Mouse (Mus musculus) liver, adult 2 months (tissue): ENCODE results near the gene Fars2. TPM values are rescaled to one million over a fixed set of nuclear protein-coding genes. Genes with fewer than 3 reads are reported as not detected.
"Not testable (repeated sequence)": the region's sequence is repeated elsewhere in the genome, so short reads cannot be mapped to it uniquely, and the experiment has no call there.

Experiments
- DNase-seq: peaks from one replicate; pipeline ENCODE4 v3.0.0-alpha.2; 2011; ENCODE audit warnings: low read depth, low spot score; ENCODE audit errors: extremely low read depth
- H3K27ac ChIP-seq: fragments of 200-500 bp; replicated peaks from 2 replicates; pipeline ENCODE4 v1.5.1; 2012; ENCODE audit warnings: low read depth, mild to moderate bottlenecking, control low read depth, inconsistent platforms, low read length; ENCODE audit not compliant: insufficient read depth
- H3K27me3 ChIP-seq: fragments of 200-500 bp; 2 replicates; pipeline ENCODE4 v1.6.1; 2012; ENCODE audit warnings: mild to moderate bottlenecking, moderate library complexity, low read length, inconsistent platforms; ENCODE audit not compliant: control insufficient read depth, insufficient read depth
- H3K36me3 ChIP-seq: fragments of 200-500 bp; 2 replicates; pipeline ENCODE4 v1.6.1; 2012; ENCODE audit warnings: low read length, inconsistent platforms; ENCODE audit not compliant: control insufficient read depth, insufficient read depth
- H3K4me1 ChIP-seq: fragments of 200-500 bp; 2 replicates; pipeline ENCODE4 v1.6.1; 2011; ENCODE audit warnings: low read length; ENCODE audit not compliant: control insufficient read depth, insufficient read depth
- H3K4me3 ChIP-seq: fragments of 200-500 bp; 2 replicates; pipeline ENCODE4 v1.5.1; 2011; ENCODE audit warnings: low read depth, mild to moderate bottlenecking, control low read depth, low read length, moderate library complexity; ENCODE audit not compliant: insufficient read depth
- H3K79me2 ChIP-seq: fragments of 200-500 bp; 2 replicates; pipeline ENCODE4 v1.6.1; 2012; ENCODE audit warnings: inconsistent platforms, mild to moderate bottlenecking, low read length, moderate library complexity; ENCODE audit not compliant: control insufficient read depth, insufficient read depth
- H3K9ac ChIP-seq: fragments of 200-500 bp; 2 replicates; pipeline ENCODE4 v1.6.1; 2012; ENCODE audit warnings: low read depth, mild to moderate bottlenecking, control low read depth, inconsistent platforms, low read length
- CTCF ChIP-seq: fragments of 200-500 bp; IDR thresholded peaks from 2 replicates; pipeline ENCODE4 v1.5.1; 2011; ENCODE audit warnings: low read depth, low read length, control low read depth
- POLR2A ChIP-seq: fragments of 200-500 bp; IDR thresholded peaks from 2 replicates; pipeline ENCODE4 v1.6.1; 2011; ENCODE audit warnings: low read length, control low read depth; ENCODE audit not compliant: insufficient read depth; ENCODE audit errors: extremely low read depth
- WGBS: fragments of 180-500 bp; shearing (Covaris S2); methylation state at CpG from one replicate; pipeline ENCODE4 v1.1.7; 2018; 5-methylcytosine and 5-hydroxymethylcytosine counted together
- polyA plus RNA-seq: library from polyadenylated mRNA; depleted of rRNA; stranded (reverse); fragments of >200 nt; gene quantifications from 2 replicates; pipeline ENCODE4 v1.2.3, GENCODE M21; 2012
- total RNA-seq: library from RNA; depleted of rRNA; stranded (reverse); fragments of >200 nt; gene quantifications from 2 replicates; pipeline ENCODE4 v1.2.3, GENCODE M21; 2014

Fars2 gene
- total and polyA plus RNA-seq, 2 experiments: 47.1 to 58.4 TPM

DNA sequence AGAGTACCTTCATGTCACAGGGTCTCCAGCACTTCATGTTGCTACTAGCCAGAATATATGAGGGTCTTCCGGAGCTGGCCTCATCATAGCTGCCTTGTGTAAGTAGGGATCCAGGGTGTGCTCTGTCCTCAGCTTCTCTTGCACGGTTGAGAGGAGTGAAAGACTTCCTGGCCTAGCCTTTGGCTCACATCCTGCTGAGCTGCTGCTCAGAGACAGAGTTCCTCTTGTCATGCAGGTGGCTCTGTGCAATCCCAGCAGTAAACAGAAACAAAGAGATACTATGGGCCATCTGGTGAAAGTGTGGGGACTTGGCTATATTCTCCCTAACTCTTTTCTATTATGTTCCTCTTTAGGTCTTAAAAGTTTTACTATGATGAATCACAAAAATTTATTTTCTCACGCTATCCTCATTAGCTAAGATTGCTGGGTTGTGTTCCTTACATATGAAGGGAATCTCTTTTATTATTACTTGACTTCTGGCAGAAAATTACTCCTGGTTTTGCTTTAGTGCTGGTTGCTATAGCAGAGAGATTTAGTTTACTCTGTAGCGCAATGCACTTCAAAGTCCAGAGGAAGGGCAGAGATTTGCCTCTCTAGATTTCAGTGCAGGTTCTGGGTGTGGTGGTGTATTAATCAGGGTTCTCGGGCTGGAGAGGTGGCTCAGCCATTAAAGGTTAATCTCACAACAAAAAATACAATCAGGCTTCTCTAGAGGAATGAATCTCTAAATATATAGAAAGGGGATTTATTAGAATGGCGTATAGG is 32.1 kb downstream of the Fars2 start:
- H3K27ac ChIP-seq: no peak overlapping the region
- 41% methylated on average over 6 of the region's 6 CpGs for WGBS
- H3K36me3 ChIP-seq: no peaks in the 10 kb centered on the region
- no peak for TF ChIP-seq POLR2A
- no peak for TF ChIP-seq CTCF
- peak; percentile 70 for DNase-seq
- H3K27me3 ChIP-seq: no peaks in the 10 kb centered on the region
- no peak overlapping the region for H3K4me3 ChIP-seq
- H3K9ac ChIP-seq: no peak overlapping the region
- H3K79me2 ChIP-seq: peaks cover 2% of the 10 kb centered on the region
- H3K4me1 ChIP-seq: peaks cover 10% of the 10 kb centered on the region

DNA sequence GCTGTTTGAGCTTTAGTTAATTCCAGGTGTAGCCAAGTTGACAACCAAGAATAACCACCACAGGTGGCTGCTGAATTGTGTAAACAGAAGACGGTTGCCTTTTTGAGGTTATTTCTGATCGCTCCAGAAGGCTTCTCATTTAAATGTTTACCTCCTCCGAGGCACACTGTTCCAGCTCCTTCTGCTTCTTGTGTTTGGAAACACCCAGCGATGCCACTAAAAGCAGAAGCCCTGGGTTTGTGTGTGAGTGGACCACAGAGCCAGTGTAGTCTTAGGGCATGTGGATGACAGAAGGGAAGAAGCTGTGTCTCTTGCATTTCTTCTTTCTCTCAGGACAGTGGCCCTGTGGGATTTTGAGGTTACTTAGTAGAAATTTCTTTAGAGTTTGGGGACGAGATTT is 33.1 kb downstream of the Fars2 start:
- WGBS: 46% methylated on average over 5 of the region's 5 CpGs
- Histone ChIP-seq H3K36me3 (no peaks in the 10 kb centered on the region), H3K27me3 (no peaks in the 10 kb centered on the region), H3K79me2 (peaks cover 2% of the 10 kb centered on the region), H3K4me3 (no peak overlapping the region), H3K4me1 (peaks cover 10% of the 10 kb centered on the region), H3K27ac (no peak overlapping the region), H3K9ac (no peak overlapping the region)
- TF ChIP-seq POLR2A: no peak
- no peak for TF ChIP-seq CTCF
- no peak for DNase-seq

GRCm38 (mm10) chr13:36152728-36153498 is 35.7 kb downstream of the Fars2 start:
- WGBS: 76% methylated on average over 5 of the region's 5 CpGs
- TF ChIP-seq POLR2A: no peak
- no peak for TF ChIP-seq CTCF
- no peak for DNase-seq
- no peaks in the 10 kb centered on the region for H3K27me3 ChIP-seq
- H3K36me3 ChIP-seq: no peaks in the 10 kb centered on the region
- H3K4me3 ChIP-seq: no peak overlapping the region
- peaks cover 2% of the 10 kb centered on the region; the same call in 1 of the 2 replicates for H3K79me2 ChIP-seq
- no peak overlapping the region for H3K9ac ChIP-seq
- H3K27ac ChIP-seq: no peak overlapping the region
- H3K4me1 ChIP-seq: peaks cover 10% of the 10 kb centered on the region

DNA sequence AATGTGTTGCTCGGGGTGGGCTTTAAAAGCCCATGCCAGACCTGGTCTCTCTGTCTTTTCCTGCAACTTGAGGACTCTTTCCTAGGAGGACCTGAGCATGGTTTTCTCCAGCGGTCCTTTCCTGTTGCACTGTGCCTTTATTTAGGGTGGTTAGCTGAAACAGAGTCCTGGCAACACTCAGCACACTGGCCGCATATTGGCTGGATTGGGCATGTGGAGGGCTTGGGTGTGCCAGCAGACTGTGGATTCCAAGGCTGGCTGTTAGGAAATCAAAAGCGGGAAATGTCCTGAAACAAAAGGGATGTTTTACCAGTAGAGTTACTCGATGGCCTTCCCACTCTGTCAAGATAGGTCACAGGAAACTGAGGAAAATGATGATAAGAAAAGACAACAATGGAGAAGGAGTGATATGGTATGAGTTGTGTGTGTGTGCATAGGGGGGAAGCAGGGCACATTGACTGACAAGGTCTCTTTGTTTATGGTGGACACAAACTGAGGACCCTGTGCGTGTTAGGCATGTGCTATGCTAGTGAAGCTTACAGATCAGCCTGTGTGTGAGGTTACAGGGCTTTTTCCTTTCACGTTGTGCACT is 39.2 kb downstream of the Fars2 start:
- TF ChIP-seq CTCF (no peak), POLR2A (no peak)
- Histone ChIP-seq H3K27ac (no peak overlapping the region), H3K27me3 (no peaks in the 10 kb centered on the region), H3K79me2 (no peaks in the 10 kb centered on the region; the same call in 1 of the 2 replicates), H3K4me3 (no peak overlapping the region), H3K36me3 (no peaks in the 10 kb centered on the region), H3K9ac (no peak overlapping the region), H3K4me1 (peaks cover 6% of the 10 kb centered on the region; the same call in 1 of the 2 replicates)
- 69% methylated on average over 7 of the region's 7 CpGs for WGBS
- DNase-seq: peak; percentile 29

DNA sequence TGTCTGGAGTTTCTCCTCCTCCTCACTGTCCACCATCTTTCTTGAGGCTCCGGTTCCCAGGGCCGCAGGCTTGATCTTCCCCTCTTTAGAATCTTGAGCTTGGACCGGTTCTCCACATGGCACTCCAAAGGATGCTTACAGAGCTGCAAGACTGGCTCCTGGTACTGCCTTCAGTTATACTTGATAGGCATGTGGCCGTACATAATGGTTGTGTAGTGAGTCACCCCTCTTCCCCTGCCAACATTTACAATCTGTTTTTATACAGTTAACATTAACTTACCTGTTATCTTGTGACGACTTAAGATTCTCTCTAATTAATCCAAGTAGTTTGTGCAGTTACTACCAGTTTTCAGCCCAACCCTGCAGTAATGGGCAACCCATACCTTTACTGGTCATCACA is 46.2 kb downstream of the Fars2 start:
- no peaks in the 10 kb centered on the region for H3K36me3 ChIP-seq
- H3K79me2 ChIP-seq: no peaks in the 10 kb centered on the region; the same call in 1 of the 2 replicates
- H3K4me1 ChIP-seq: no peaks in the 10 kb centered on the region
- H3K27ac ChIP-seq: no peak overlapping the region
- TF ChIP-seq POLR2A: no peak
- TF ChIP-seq CTCF: no peak
- no peak overlapping the region for H3K9ac ChIP-seq
- DNase-seq: no peak
- no peak overlapping the region for H3K4me3 ChIP-seq
- WGBS: 89% methylated on average over 5 of the region's 5 CpGs
- no peaks in the 10 kb centered on the region for H3K27me3 ChIP-seq

DNA sequence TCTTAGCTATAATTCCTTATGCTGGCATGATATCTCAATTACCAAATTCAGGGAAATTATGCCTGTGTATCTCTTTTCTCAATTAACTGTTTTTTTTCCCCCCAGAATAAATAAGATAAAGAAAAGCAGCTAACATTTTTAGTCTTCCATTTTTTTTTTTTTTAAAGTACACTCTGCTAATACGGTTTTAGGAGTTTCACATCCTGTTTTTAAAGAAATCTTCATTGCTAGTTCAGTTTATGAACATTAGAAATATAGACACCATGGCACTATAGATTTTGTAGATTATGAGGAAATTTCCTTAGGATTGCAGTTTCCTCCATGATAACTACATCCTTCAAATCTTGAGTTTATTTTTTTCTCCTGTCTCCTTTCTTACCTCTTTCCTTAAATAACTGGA is 46.7 kb downstream of the Fars2 start:
- no peaks in the 10 kb centered on the region for H3K4me1 ChIP-seq
- H3K79me2 ChIP-seq: no peaks in the 10 kb centered on the region; the same call in 1 of the 2 replicates
- H3K36me3 ChIP-seq: no peaks in the 10 kb centered on the region
- H3K27ac ChIP-seq: no peak overlapping the region
- DNase-seq: no peak
- TF ChIP-seq POLR2A (no peak), CTCF (no peak)
- H3K9ac ChIP-seq: no peak overlapping the region
- no peaks in the 10 kb centered on the region for H3K27me3 ChIP-seq
- H3K4me3 ChIP-seq: no peak overlapping the region
- 57% methylated on average over 1 of the region's 1 CpGs for WGBS

- WGBS: 94% methylated on average over 2 of the region's 2 CpGs
- H3K27me3 ChIP-seq, H3K79me2 ChIP-seq, H3K9ac ChIP-seq, H3K27ac ChIP-seq, H3K4me3 ChIP-seq, H3K4me1 ChIP-seq, DNase-seq, H3K36me3 ChIP-seq: not testable (repeated sequence)
Observed at GRCm38 (mm10) chr13:36172981-36173380, 55.8 kb downstream of the Fars2 start.
